Mouse (Mus musculus): ENCODE measurements around the gene Aqp2. TPM values are rescaled to one million over a fixed set of nuclear protein-coding genes. Genes with fewer than 3 reads are reported as not detected.
A peak's percentile ranks its signal among the peaks of the same experiment; 100 is the strongest.

The Aqp2 gene
- polyA plus RNA-seq, 1 experiment, result 741 TPM

- H3K27me3 ChIP-seq (replicated peaks; ENCODE audit: control insufficient read depth, insufficient read depth, low read length), result no peaks in the 10 kb centered on the region
- TF ChIP-seq CTCF (conservative IDR thresholded peaks at IDR 0.05; ENCODE audit: insufficient read depth, insufficient read length, low read depth, low read length) (no peak), POLR2A (IDR thresholded peaks at IDR 0.05; ENCODE audit: low read depth, low read length) (no peak)
- DNase-seq, result no peak
- 81% methylated on average over 10 of the region's 10 CpGs for WGBS
- no peak overlapping the region for H3K4me3 ChIP-seq (ENCODE audit: insufficient read depth, low read depth, low read length)
- H3K36me3 ChIP-seq (ENCODE audit: control insufficient read depth, insufficient read depth, low read length), result no peaks in the 10 kb centered on the region
- no peak overlapping the region for H3K27ac ChIP-seq (ENCODE audit: insufficient read depth, low read depth, low read length)
- peaks cover 4% of the 10 kb centered on the region; the same call in 1 of the 2 replicates for H3K4me1 ChIP-seq (ENCODE audit: control insufficient read depth, insufficient read depth, low read length)
These were observed 9.7 kb upstream of the Aqp2 start for GRCm38 (mm10) chr15:99569123-99569522.

- Histone ChIP-seq H3K4me3 (ENCODE audit: insufficient read depth, low read depth, low read length) (peak overlapping the region; percentile 38), H3K27ac (ENCODE audit: insufficient read depth, low read depth, low read length) (peak overlapping the region; percentile 18; the same call in 1 of the 2 replicates), H3K36me3 (ENCODE audit: control insufficient read depth, insufficient read depth, low read length) (no peaks in the 10 kb centered on the region), H3K4me1 (ENCODE audit: control insufficient read depth, insufficient read depth, low read length) (peaks cover 7% of the 10 kb centered on the region), H3K27me3 (replicated peaks; ENCODE audit: control insufficient read depth, insufficient read depth, low read length) (no peaks in the 10 kb centered on the region)
- 8% methylated on average over 54 of the region's 54 CpGs for WGBS
- DNase-seq, result peak; percentile 45
- TF ChIP-seq CTCF (conservative IDR thresholded peaks at IDR 0.05; ENCODE audit: insufficient read depth, insufficient read length, low read depth, low read length) (no peak), POLR2A (IDR thresholded peaks at IDR 0.05; ENCODE audit: low read depth, low read length) (no peak)
These were observed 4.8 kb downstream of the Aqp2 start for GRCm38 (mm10) chr15:99583463-99584344.

GRCm38 (mm10) chr15:99584407-99585202 lies 5.8 kb downstream of the Aqp2 start:
- Histone ChIP-seq H3K36me3 (ENCODE audit: control insufficient read depth, insufficient read depth, low read length) (no peaks in the 10 kb centered on the region), H3K27me3 (replicated peaks; ENCODE audit: control insufficient read depth, insufficient read depth, low read length) (no peaks in the 10 kb centered on the region), H3K27ac (ENCODE audit: insufficient read depth, low read depth, low read length) (peak overlapping the region; percentile 18; the same call in 1 of the 2 replicates), H3K4me3 (ENCODE audit: insufficient read depth, low read depth, low read length) (0 out of 2 replicates have a peak overlapping the region, but pooled peaks have one; percentile 15), H3K4me1 (ENCODE audit: control insufficient read depth, insufficient read depth, low read length) (peaks cover 7% of the 10 kb centered on the region)
- 15% methylated on average over 24 of the region's 24 CpGs for WGBS
- peak; percentile 35 for DNase-seq
- no peak for TF ChIP-seq POLR2A (IDR thresholded peaks at IDR 0.05; ENCODE audit: low read depth, low read length)
- no peak for TF ChIP-seq CTCF (conservative IDR thresholded peaks at IDR 0.05; ENCODE audit: insufficient read depth, insufficient read length, low read depth, low read length)

- Histone ChIP-seq H3K36me3 (ENCODE audit: control insufficient read depth, insufficient read depth, low read length) (no peaks in the 10 kb centered on the region), H3K27me3 (replicated peaks; ENCODE audit: control insufficient read depth, insufficient read depth, low read length) (no peaks in the 10 kb centered on the region), H3K27ac (ENCODE audit: insufficient read depth, low read depth, low read length) (no peak overlapping the region), H3K4me1 (ENCODE audit: control insufficient read depth, insufficient read depth, low read length) (peaks cover 7% of the 10 kb centered on the region), H3K4me3 (ENCODE audit: insufficient read depth, low read depth, low read length) (no peak overlapping the region)
- WGBS, result 89% methylated on average over 6 of the region's 6 CpGs
- TF ChIP-seq CTCF (conservative IDR thresholded peaks at IDR 0.05; ENCODE audit: insufficient read depth, insufficient read length, low read depth, low read length) (no peak), POLR2A (IDR thresholded peaks at IDR 0.05; ENCODE audit: low read depth, low read length) (no peak)
- no peak for DNase-seq
These were observed 6.9 kb downstream of the Aqp2 start for GRCm38 (mm10) chr15:99585741-99586140.

- Histone ChIP-seq H3K27ac (ENCODE audit: insufficient read depth, low read depth, low read length) (no peak overlapping the region), H3K4me1 (ENCODE audit: control insufficient read depth, insufficient read depth, low read length) (peaks cover 7% of the 10 kb centered on the region), H3K36me3 (ENCODE audit: control insufficient read depth, insufficient read depth, low read length) (no peaks in the 10 kb centered on the region), H3K4me3 (ENCODE audit: insufficient read depth, low read depth, low read length) (no peak overlapping the region), H3K27me3 (replicated peaks; ENCODE audit: control insufficient read depth, insufficient read depth, low read length) (no peaks in the 10 kb centered on the region)
- DNase-seq, result peak; percentile 12
- TF ChIP-seq CTCF (conservative IDR thresholded peaks at IDR 0.05; ENCODE audit: insufficient read depth, insufficient read length, low read depth, low read length) (no peak), POLR2A (IDR thresholded peaks at IDR 0.05; ENCODE audit: low read depth, low read length) (peak; percentile 57)
- WGBS, result 89% methylated on average over 3 of the region's 3 CpGs
These were observed 7.7 kb downstream of the Aqp2 start for GRCm38 (mm10) chr15:99586525-99586924.

GRCm38 (mm10) chr15:99589237-99589636 lies 10.4 kb downstream of the Aqp2 start:
- Histone ChIP-seq H3K27me3 (replicated peaks; ENCODE audit: control insufficient read depth, insufficient read depth, low read length) (no peaks in the 10 kb centered on the region), H3K4me3 (ENCODE audit: insufficient read depth, low read depth, low read length) (no peak overlapping the region), H3K27ac (ENCODE audit: insufficient read depth, low read depth, low read length) (no peak overlapping the region), H3K4me1 (ENCODE audit: control insufficient read depth, insufficient read depth, low read length) (peaks cover 4% of the 10 kb centered on the region), H3K36me3 (ENCODE audit: control insufficient read depth, insufficient read depth, low read length) (no peaks in the 10 kb centered on the region)
- no peak for DNase-seq
- WGBS, result 23% methylated on average over 9 of the region's 9 CpGs
- no peak for TF ChIP-seq POLR2A (IDR thresholded peaks at IDR 0.05; ENCODE audit: low read depth, low read length)

- no peak overlapping the region for H3K4me3 ChIP-seq (ENCODE audit: insufficient read depth, low read depth, low read length)
- no peaks in the 10 kb centered on the region for H3K27me3 ChIP-seq (replicated peaks; ENCODE audit: control insufficient read depth, insufficient read depth, low read length)
- TF ChIP-seq CTCF (conservative IDR thresholded peaks at IDR 0.05; ENCODE audit: insufficient read depth, insufficient read length, low read depth, low read length) (no peak), POLR2A (IDR thresholded peaks at IDR 0.05; ENCODE audit: low read depth, low read length) (no peak)
- no peak overlapping the region for H3K27ac ChIP-seq (ENCODE audit: insufficient read depth, low read depth, low read length)
- DNase-seq, result no peak
- WGBS, result 51% methylated on average over 7 of the region's 7 CpGs
- no peaks in the 10 kb centered on the region for H3K4me1 ChIP-seq (ENCODE audit: control insufficient read depth, insufficient read depth, low read length)
- no peaks in the 10 kb centered on the region for H3K36me3 ChIP-seq (ENCODE audit: control insufficient read depth, insufficient read depth, low read length)
These were observed 10.8 kb downstream of the Aqp2 start for GRCm38 (mm10) chr15:99589704-99590103.
